Mouse (Mus musculus) thymus, postnatal 25 days (tissue): ENCODE data around the gene Copb2.

Source experiments
- DNase-seq: peaks from one replicate; pipeline ENCODE4 v3.0.0; 2022

Copb2 gene

DNA sequence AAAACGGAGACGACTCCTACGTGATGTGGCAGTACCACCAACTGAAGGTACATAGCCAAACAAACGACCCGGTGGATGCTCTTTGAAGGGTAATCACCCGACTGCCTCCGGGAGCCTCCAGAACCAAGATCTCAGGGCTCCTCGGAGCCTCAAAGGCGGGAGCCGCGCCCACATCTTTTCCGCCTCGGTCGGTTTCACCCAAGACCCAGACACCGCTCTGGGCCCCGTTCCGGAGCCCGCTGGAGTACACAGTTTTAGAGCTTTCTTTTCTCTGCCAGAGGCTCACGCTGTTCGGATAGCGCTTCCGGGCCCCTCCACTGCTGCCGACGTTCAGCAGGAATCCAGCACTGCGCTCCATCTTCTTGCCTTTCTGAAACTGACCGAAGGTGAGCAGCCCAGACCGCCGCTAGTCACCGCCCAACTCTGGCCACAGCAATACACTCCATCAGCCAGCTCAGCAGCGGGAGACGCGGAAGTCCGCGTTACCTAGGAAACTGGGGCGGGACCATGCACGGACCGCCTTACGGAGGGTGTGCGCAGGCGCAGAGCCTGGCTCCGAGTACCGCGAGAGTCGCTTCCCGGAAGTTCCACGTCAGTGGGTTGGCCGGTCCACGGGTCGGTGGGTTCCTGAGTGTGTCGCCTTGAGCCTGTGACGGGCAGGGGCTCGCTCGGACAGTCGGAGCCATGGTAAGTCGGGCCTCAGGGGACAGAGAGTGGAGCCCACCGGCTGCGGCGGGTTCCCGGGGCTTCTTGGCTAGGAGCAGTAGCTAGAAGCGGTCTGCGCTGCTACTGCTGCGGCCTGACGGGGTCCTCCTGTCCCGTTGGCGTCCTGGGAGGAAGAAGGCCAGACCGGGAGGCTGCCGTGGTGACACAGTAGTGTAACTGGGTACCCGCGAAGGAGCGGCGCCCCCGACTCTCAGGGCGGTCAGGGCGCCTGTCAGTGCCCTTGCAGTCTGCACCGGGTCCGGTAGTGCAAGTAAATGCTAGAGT is at the start of gene Copb2:
Copb2 (plus strand) TSS at position 585 of the 990 bp plus-strand sequence.
- peak; percentile 98 for DNase-seq

DNA sequence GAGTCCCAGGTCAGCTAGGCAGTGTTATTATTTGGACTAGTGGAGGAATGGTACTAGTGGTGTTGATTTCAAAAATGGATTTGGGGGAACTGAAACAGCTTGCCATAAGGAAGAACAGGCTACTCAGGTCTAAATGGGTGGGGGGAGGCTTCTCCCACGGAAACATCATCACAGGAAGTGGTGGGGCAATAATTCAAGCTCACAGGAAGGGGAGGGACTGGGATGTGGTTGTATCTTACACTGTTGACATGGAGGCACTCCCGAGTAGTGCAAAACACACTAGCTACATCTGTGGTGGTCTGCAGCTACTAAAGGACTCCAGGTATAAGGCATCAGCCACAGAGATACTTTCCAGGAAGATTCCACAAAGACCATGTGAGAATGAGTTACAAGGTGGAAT is 39.6 kb upstream of the Copb2 start:
- DNase-seq: no peak

DNA sequence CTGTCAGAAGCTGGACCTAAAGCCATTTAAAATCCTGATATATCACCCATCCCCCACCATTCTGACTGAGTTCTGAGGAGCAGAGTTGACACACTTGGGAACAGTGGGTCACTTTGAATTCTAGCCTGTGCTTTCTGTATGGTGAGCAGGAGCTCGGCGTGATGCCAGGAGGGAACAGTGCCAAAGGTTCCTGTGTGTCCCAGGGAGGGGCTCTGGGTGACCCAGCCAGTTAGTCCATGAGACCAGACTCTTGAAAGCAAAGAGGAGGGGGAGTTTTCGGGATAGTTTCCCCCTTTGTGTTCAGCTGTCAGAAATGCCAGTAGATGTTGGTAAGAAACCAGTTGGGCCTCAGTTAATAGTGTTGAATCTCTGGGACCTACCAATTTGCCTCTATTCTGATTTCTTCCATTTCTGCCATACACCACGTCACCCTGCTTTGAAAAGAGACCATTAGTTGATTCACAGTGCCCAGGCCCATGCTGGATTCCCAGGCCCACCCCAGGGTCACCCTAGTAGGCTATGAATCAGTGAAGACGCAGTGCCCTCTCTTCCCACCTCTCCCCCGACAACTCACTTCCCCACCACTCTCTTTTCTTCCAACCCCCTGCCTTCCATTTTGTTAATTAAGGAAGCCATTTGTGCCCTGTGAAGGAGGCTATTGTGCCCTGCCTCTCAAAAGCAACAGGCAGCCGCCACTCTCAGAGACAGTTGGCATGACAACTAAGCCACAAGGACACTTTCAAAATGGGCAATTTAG is 38.6 kb upstream of the Copb2 start:
- no peak for DNase-seq

DNA sequence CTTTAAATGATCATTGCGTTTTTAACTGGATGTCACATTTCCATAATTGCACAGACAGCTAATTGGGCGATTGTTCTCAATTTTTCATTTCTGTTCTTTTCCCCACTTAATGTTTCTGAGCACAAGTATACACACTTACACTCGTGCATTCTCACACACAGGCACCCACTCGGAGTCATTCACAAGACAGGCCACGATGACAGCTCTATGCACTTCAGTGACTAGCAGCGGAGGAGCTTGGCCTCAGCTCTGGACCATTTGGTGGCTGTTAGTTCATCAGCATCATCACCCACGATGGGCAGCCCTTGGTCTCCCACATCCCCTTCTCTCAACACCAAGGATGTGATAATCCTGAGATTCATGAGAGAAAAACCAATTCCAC is 38.0 kb upstream of the Copb2 start:
- DNase-seq: no peak

DNA sequence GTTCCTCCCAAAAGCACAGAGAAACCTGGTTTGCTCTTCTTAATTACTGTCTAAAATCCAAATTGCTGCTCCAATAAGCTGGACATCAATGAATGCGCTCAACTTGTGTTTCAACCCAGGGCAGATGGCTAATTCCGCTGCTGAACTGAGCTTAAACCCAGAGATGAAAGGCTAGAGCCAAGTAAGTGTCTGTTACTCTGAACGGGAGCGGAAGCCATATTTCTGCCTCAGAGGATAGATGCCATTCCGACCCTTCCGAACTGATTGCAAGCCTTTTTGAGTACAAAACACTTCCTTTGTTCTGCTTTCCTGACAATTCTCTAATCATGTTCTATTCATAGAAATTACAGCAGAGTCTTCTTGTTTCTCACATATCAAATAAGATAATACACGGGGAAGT is 36.3 kb upstream of the Copb2 start:
- no peak for DNase-seq

- DNase-seq: no peak
Measured at GRCm38 (mm10) chr9:98529776-98530175, 33.7 kb upstream of the Copb2 start.

GRCm38 (mm10) chr9:98530999-98531398 is 32.5 kb upstream of the Copb2 start:
- no peak for DNase-seq

- no peak for DNase-seq
Measured at GRCm38 (mm10) chr9:98534675-98535280, 28.7 kb upstream of the Copb2 start.

DNA sequence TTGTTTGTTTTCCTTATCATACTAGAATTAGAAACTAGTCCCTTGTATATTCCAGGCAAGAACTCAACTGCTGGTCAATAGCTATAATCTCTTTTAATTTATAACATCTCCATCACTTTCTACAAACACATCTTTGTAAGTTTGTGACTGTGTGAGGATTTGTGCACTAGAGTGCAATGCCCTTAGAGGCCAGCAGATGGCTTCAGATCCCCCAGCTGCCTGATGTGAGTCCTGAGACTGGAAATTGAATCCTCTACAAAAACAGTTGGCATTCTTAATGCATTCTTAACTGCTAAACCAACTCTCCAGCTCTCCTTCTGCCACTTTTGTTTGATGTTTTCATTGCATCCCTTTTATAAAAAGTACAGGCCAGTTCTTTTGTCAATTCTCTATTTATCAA is 27.8 kb upstream of the Copb2 start:
- DNase-seq: no peak

GRCm38 (mm10) chr9:98538017-98538712 is 25.4 kb upstream of the Copb2 start:
- no peak for DNase-seq

GRCm38 (mm10) chr9:98538713-98539360 is 24.7 kb upstream of the Copb2 start:
- DNase-seq: peak; percentile 36

- DNase-seq: no peak
Measured at GRCm38 (mm10) chr9:98544042-98544441, 19.5 kb upstream of the Copb2 start.

DNA sequence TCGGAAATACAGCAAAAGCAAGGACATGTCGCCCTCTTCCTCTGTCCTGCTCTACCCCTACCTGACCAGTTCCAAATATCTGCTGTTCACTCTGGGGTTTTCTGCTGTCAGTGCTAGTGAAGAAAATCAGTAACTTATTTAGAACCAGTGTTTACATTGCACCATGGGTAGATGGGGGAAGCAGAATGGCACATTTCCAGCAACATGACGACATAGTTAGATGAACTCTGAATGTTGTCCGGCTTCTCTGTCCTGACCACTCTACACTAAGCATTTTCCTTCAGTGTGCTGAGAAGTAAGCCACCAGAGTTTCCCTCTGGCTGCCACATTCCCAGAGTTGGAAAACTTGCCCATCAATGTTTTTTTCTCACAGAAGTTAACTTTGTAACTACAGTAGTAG is 20.3 kb downstream of the Copb2 start:
- DNase-seq: no peak

DNA sequence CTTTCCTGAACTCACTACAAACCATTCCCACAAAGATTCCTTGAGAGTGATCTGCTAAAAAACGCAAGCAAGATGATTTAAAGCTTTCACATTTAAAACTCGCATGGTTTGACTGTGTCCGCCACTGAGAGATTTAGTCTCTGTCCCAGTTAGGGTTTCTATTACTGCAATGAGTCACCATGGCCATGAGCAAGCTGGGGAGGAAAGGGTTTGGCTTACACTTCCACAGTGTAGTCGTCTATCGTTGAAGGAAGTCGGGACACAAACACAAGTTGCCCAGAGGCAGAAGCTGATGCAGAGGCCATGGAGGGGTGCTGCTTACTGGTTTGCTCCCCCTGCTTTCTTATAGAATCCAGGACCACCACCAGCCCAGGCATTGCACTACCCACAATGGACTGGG is 36.6 kb downstream of the Copb2 start:
- DNase-seq: no peak

DNA sequence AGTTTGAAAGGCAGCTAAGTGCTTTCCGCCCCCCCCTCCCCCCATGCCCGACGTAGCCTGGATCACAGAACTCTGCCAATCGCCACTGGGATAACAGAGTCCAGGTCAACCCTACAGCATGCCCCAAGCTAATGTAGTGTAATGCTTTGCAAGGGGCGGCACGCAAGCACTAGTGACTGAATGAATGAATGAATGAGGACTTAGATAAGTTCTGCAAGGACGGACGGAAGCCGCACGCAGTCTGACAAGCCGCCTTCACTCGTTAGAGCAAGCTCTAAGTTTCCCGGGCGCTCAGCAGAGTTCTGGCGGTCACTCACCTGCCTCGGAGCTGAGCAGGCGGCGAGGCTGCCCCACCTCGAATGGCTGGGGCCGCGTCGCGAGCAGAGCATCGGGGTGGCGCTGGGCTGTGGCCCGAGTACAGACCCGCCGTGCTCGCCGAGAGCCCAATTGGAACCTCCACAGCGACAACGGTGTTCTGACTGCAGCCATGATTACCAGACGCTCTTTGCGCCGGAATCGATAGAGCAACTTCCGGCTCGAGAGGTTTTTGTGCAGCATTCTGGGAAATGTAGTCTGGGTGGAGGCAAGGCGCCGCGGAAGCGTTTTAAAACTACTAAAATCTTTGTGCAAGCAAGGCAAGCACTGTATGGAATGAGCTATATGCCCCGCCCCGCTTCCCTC is 37.8 kb downstream of the Copb2 start, which contains the start of gene Mrps22:
Mrps22 (minus strand) TSS at position 505 of the 681 bp plus-strand sequence.
- DNase-seq: peak; percentile 80

- DNase-seq: no peak
Measured at GRCm38 (mm10) chr9:98601837-98602359, 38.4 kb downstream of the Copb2 start.

- DNase-seq: no peak
Measured at GRCm38 (mm10) chr9:98604896-98605295, 41.4 kb downstream of the Copb2 start.

DNA sequence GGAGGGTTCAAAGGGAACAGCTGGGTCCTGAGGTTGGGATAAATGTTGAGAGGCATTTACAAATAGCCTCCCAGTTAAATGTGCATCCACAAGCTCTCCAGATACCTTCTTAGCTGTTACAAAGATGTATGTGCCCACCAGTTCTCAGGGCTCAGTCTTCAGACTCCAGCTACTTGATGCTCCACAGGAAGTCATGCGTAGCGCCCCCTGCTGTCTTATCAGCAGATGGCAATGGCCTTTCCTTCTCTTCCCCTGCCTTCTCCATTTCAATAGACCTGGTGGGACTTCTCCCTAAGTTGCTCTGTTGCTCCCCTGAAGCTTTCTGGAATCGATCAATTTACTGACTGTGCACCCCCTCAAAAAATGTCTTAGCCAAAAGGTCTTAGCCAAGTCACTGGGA is 65.0 kb downstream of the Copb2 start:
- DNase-seq: peak; percentile 9

DNA sequence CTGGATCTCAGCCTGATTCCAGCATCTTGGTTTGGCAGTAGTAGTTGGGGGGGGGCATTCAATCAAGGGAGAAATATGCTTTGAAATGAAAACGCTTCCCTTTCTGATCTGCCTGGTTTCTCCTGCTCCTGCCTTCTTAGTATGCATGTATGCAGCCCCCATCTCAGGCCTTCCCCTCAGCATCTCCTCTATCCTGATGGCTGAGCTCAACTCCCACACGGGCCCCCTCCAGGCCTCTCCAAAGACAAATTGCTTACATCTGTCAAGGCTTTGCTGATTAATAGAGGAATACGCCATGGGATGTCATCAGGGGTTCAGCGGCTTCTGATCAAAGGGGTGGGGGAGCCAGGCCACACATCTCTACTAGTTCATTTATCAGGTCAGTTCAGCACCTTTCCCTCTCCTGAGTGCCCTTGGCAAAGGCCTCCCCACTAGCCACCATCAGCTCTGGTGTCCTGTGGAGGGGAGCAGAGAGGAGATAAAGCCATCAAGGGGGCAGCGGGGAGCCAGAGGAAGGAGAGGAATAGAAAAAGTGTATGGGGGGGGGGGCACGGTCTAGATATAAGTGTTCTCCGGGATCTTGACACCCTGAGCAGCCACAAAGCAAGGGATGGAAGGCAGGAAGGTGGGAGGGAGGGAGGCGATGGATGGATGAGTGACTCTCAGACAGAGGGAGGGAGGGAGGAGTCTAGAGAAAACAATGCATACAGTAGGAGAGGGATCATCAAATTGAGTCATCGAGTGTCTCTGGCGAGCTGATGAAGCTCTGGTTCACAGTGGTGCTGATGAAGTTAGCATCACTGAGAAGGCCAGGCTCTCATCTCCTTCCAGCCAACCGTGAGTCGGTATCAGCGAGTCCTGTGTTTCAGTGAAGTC is 70.0 kb downstream of the Copb2 start:
- no peak for DNase-seq
